Mouse (Mus musculus): Measurements from ENCODE around the gene Robo1. TPM values are rescaled to one million over a fixed set of nuclear protein-coding genes. Genes with fewer than 3 reads are reported as not detected.

Gene Robo1
- total RNA-seq, 2 experiments from 2014 or later = 50.3 to 55.6 TPM

DNA sequence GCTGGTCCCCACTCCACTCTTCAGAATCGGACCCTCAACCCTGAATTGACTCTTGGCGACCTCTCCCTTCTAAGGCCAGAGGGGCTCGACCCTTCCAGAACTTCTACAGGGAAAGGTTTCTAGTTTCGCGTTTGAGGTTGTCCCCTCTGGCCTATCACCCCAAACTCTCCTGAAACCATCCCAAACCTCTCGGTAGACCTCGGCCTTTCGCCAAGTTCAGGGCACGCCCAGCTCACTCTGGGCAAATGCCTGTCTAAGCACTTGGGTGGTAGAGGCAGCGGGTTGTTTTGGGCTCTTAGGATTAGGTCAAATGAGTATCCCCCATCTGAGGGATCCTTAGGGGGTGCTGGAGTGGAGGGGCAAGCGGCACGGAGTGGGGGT is 356.1 kb downstream of the Robo1 start:
- no peak for TF ChIP-seq CTCF (IDR thresholded peaks at IDR 0.05)
- Histone ChIP-seq H3K27ac (peak overlapping the region; percentile 92; the same call in 1 of the 2 replicates), H3K4me3 (peak overlapping the region; percentile 84)
- intact Hi-C loops (cut with DNase I) = loop anchor here (5.0 kb wide), 1 partner anchor 313 kb away; no protein-coding TSS in a partner anchor
- no peak for DNase-seq (ENCODE audit: extremely low spot score in 1 of 2, low spot score in 2 of 2)

DNA sequence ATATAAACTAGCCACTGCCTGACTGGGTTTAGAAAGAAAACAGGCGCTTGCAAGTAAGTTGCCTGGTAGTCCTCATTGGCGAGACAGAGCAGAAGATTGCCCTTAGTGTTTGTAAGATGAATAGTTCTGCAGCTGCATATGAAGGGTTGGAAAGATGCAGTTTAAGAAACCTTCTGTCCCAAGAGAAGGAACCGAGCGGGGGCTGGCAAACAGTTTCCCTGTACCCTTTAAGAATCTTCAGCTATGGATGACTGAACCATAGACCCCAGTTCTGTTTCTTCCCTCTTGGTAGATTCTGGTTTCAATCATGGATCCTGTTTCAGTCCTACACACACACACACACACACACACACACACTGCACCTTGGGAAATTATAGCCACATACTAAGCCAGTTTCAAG is 356.7 kb downstream of the Robo1 start:
- no peak for DNase-seq (ENCODE audit: extremely low spot score in 1 of 2, low spot score in 2 of 2)
- TF ChIP-seq CTCF (IDR thresholded peaks at IDR 0.05) = no peak
- Histone ChIP-seq H3K27ac (no peak overlapping the region), H3K4me3 (peak overlapping the region; percentile 84)
- intact Hi-C loops (cut with DNase I) = loop anchor here (5.0 kb wide), 1 partner anchor 312 kb away; no protein-coding TSS in a partner anchor

- intact Hi-C loops (cut with DNase I) = no loop called here
- Histone ChIP-seq H3K27ac (no peak overlapping the region), H3K4me3 (no peak overlapping the region)
- DNase-seq (ENCODE audit: extremely low spot score in 1 of 2, low spot score in 2 of 2) = no peak
- TF ChIP-seq CTCF (IDR thresholded peaks at IDR 0.05) = no peak
These were observed 357.3 kb downstream of the Robo1 start for GRCm38 (mm10) chr16:72665454-72665853.

DNA sequence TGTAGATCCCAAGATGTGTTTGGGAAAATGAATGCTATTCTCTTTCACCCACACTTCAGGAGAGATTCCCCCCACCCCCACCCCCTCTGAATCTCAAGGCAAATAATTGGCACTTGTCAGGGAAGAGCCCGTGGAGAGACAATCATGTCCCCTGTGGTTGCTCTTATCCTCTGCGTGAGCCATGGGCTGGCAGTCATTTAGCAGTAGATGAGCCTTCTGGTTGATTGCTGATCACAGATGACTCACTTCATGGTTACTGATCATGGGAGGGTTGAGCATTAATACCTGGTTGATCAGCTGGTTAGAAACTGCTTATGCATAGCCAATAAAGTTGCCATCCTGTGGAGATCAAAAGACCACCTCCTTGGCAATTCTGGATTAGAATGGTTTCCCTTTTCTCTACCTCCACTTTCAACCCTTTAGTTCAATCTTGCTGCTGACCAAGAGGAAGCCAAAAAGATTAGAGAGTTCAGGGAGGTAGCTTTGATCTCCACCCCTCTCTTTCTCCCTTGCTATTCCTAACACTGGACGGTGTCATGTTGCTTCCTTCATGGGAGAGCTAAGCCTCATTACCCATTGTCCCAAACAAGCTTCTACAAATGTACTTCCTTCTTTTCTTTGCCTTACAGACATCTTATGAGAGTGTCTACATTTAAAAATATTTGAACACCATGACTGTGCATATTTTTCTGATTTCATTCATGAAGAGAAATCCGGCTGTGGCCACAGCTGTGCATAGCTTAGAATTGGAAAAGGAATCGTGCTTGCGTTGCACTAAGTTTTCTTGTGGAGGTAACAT is 362.3 kb downstream of the Robo1 start:
- Histone ChIP-seq H3K4me3 (no peak overlapping the region), H3K27ac (no peak overlapping the region)
- intact Hi-C loops (cut with DNase I) = no loop called here
- no peak for TF ChIP-seq CTCF (IDR thresholded peaks at IDR 0.05)
- DNase-seq (ENCODE audit: extremely low spot score in 1 of 2, low spot score in 2 of 2) = no peak

- intact Hi-C loops (cut with DNase I) = no loop called here
- no peak for DNase-seq (ENCODE audit: extremely low spot score in 1 of 2, low spot score in 2 of 2)
- H3K27ac ChIP-seq = no peak overlapping the region
- no peak overlapping the region for H3K4me3 ChIP-seq
- no peak for TF ChIP-seq CTCF (IDR thresholded peaks at IDR 0.05)
These were observed 369.1 kb downstream of the Robo1 start for GRCm38 (mm10) chr16:72677234-72677633.

GRCm38 (mm10) chr16:72678450-72678849 is 370.3 kb downstream of the Robo1 start:
- no peak overlapping the region for H3K27ac ChIP-seq
- intact Hi-C loops (cut with DNase I) = no loop called here

DNA sequence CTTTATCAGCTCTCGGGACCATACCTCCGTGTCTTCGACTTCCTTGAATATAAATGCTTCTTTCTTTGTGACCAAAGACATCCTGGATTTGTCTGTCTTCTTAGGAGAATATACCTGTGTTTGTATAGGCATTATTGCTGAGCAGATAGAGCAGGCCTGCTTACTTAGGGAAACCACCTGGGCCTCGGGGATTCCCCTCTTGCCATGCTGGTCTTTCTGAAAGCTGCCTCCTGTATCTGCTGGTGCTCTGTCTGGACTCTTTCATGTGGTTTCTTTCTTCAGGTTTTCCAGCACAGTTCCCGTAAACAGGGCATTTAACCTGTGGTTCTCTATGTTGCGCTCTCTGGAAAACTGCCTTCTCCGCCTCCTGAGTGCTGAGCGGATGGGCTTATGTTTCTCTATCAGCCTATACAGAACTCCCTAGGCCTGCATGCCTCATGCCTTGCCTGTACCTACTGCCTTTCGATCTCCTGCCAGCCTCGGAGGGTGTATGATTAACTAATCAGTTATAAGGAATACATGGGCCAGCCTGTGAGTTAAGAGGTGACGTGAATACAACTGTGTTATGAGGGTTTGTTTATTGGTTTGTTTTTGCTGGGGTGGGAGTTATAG is 370.9 kb downstream of the Robo1 start:
- intact Hi-C loops (cut with DNase I) = no loop called here

More at GRCm38 (mm10) chr16:72678450-72678849, 370.3 kb downstream of the Robo1 start:
- no peak for DNase-seq (ENCODE audit: extremely low spot score in 1 of 2, low spot score in 2 of 2)
- TF ChIP-seq CTCF (IDR thresholded peaks at IDR 0.05) = no peak
- H3K4me3 ChIP-seq = no peak overlapping the region

DNA sequence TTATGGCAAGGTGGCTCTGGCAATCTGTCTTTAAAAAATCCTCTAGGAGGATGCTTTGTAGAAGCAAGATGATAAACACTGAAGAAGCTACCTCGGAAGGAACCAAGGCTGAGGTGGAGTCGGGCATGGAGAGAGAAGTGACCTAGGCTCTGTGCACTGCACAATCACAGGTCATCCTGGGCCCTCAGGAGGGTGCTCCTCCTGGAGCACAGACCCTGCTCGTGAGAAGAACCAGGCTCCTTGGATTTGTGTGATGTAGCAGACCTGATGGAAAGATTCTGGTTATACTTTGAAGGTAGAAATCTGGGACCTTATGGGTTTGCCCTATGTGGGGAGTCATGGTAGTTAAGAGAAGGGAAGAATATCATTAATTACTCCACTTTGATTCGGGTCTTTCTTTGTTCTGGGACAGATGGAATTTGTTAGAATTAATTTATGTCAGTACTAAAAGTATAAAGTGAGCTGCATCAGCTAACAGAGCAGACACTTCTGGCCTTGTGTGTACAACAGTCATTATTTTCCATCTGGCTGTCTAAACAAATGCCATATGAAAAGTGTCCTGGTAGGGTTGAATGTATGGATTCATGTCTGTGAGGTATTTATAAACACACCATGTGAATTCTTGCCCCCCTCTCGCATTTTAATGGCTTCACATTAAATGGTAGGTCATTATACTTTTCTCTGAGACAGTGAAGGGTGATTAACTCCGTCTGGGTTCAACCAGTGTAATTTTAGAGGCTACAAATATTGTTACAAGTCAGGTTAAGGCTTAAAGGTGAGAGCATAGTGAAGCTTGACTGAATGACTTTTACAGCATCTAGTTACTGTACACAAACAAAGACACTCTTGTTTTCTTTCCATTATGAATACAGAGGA is 377.7 kb downstream of the Robo1 start:
- TF ChIP-seq CTCF (IDR thresholded peaks at IDR 0.05) = no peak
- intact Hi-C loops (cut with DNase I) = no loop called here
- H3K27ac ChIP-seq = no peak overlapping the region
- H3K4me3 ChIP-seq = no peak overlapping the region
- DNase-seq (ENCODE audit: extremely low spot score in 1 of 2, low spot score in 2 of 2) = no peak

More for the DNA sequence above, 370.9 kb downstream of the Robo1 start:
- no peak overlapping the region for H3K4me3 ChIP-seq
- DNase-seq (ENCODE audit: extremely low spot score in 1 of 2, low spot score in 2 of 2) = no peak
- no peak overlapping the region for H3K27ac ChIP-seq
- no peak for TF ChIP-seq CTCF (IDR thresholded peaks at IDR 0.05)

DNA sequence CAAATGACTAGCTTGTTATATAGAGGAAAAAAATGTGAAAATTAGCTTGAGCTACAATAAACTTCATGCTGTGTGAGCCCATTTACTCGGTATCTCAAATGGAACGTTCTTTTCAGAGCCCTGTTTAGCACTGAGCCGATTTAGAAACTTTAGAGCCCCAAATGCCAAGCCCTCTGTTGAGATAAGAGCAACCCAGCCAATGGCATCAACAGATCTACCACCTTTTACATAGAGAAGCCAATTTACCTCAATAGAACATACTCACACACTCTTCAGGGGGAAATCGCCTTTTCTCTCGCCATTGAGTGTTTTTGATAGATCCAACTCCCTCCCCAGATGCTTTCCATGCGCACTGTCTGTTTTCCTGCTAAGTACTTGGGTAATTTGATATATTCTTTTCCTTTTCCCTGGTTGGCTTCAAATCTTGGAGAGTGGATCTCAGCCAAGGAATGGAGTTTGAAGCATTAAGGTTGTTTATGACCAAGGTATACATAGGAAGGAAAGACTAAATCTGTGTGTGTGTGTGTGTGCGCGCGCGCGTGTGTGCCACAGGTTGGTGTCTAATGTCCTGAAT is 378.5 kb downstream of the Robo1 start:
- intact Hi-C loops (cut with DNase I) = no loop called here
- no peak overlapping the region for H3K27ac ChIP-seq
- H3K4me3 ChIP-seq = no peak overlapping the region
- DNase-seq (ENCODE audit: extremely low spot score in 1 of 2, low spot score in 2 of 2) = no peak
- TF ChIP-seq CTCF (IDR thresholded peaks at IDR 0.05) = no peak

DNA sequence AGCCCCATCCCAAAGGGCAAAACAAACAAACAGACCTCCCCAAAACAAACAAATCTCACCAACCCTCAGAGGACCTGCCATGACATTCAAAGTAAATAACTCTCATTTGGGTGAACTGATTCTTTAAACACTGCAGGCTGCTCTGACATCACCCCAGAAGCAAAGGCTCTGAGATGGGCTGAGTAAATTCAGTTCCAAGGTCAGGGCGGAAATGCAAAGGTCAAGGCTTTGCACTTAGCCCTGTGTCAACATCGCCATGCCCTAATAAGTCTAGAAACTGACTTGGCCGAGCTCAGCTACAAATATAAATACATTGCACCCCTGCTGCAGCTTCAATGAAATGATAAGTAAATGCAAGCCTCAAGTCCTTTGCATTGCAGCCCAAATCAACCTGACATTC is 379.5 kb downstream of the Robo1 start:
- no peak for TF ChIP-seq CTCF (IDR thresholded peaks at IDR 0.05)
- intact Hi-C loops (cut with DNase I) = no loop called here
- no peak for DNase-seq (ENCODE audit: extremely low spot score in 1 of 2, low spot score in 2 of 2)
- Histone ChIP-seq H3K27ac (no peak overlapping the region), H3K4me3 (no peak overlapping the region)

DNA sequence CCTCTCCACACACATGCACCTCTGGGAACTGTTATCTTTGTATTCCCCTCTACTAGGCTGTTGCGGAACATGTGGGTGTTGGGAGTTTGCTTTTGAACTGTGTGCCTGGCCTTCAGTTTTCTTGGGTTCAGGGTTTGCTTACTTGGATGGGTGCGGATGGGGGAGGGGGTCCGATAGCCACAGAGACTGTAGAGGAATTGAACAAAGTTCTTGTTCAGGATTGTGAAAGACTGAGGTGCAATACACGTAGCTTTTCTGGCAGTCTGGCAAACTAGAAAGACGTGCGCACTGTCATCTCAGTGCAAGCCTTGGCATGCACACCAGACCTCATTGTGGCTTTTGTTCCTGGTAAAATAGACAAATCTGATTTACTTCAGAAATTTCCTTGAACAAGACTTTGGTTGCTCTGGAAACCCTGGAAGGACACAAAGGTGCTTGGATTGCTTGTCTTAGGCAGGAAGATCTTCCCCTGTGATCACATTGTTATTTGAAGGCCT is 380.1 kb downstream of the Robo1 start:
- TF ChIP-seq CTCF (IDR thresholded peaks at IDR 0.05) = no peak
- intact Hi-C loops (cut with DNase I) = no loop called here
- Histone ChIP-seq H3K27ac (no peak overlapping the region), H3K4me3 (no peak overlapping the region)
- DNase-seq (ENCODE audit: extremely low spot score in 1 of 2, low spot score in 2 of 2) = no peak

Data from left cerebral cortex, adult 2 months (tissue).